Mouse (Mus musculus): ENCODE data around the gene Hdac9. TPM values are rescaled to one million over a fixed set of nuclear protein-coding genes. Genes with fewer than 3 reads are reported as not detected.

The Hdac9 gene
- polyA plus RNA-seq, 1 experiment from 2014 or later = 4.6 TPM

DNA sequence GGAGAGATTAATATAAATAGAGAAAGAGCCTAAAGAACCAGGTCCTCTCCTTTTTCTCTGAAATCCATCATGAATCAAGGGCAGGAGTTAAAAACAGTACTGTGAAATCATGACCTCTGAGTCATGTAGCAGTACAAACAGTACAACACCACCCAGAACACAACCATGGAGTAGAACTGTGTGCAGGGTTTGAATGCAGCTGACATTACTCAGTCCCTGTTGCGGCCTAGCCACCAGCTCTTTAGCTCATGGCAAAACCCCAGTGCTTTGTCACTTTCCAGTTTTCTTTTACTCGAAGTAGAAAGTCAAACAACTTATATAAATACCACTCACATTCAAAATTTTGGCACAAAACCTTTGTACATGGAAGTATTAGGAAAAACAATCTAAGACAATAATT lies 395.4 kb downstream of the Hdac9 start:
- no peaks in the 10 kb centered on the region for H3K4me1 ChIP-seq (ENCODE audit: control insufficient read depth, insufficient read depth, low read length)
- no peak overlapping the region for H3K9ac ChIP-seq (ENCODE audit: low read length)
- WGBS = 58% methylated on average over 2 of the region's 2 CpGs
- no peak overlapping the region for H3K4me2 ChIP-seq (ENCODE audit: low read depth, low read length)
- no peak overlapping the region for H3K4me3 ChIP-seq (replicated peaks; ENCODE audit: low read length)
- no peaks in the 10 kb centered on the region for H3K36me3 ChIP-seq (ENCODE audit: control insufficient read depth, insufficient read depth, low read length)
- no peaks in the 10 kb centered on the region for H3K9me3 ChIP-seq (replicated peaks; ENCODE audit: control insufficient read depth, low read length)
- no peak for ATAC-seq (ENCODE audit: insufficient read depth, low FRiP score)
- H3K27ac ChIP-seq (ENCODE audit: low read length) = no peak overlapping the region
- no peaks in the 10 kb centered on the region for H3K27me3 ChIP-seq (ENCODE audit: control insufficient read depth, insufficient read depth, low read length)

DNA sequence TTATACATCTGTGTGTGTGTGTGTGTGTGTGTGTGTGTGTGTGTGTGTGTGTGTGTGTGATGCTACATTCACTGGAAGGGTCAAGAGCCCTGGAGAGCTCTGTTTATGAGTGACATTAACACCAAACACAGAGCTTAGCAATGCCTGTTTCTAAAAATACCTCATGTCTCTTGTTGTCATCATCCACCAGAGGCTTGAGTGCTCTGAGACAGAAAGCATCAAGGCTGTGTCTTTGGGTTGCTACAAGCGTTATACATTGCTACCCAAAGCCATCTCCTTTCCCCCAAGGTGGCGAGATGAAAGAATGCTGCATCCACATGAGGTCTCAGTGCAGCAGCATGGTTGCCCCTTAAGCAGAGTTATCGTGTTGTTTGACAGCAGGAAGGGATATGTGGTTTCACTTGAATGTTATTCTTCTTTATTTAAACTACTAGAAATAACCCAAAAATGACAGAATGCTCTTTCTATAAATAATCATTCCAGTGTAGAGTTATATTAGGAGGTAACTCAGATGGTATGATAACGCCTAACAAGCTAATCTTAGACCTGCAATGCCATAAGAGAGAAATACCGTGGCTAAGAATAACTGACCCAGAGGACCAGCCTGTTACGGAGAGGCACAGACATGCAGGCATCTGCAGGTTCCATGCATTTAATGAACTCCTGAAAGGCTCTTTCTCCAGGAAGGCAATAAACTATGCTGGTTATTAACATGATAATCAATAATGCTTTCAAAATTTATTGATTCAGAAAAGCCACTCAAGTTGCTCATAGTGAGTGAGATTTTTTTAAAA lies 399.9 kb downstream of the Hdac9 start:
- Histone ChIP-seq H3K27ac (ENCODE audit: low read length) (no peak overlapping the region), H3K4me2 (ENCODE audit: low read depth, low read length) (no peak overlapping the region), H3K9ac (ENCODE audit: low read length) (no peak overlapping the region), H3K36me3 (ENCODE audit: control insufficient read depth, insufficient read depth, low read length) (no peaks in the 10 kb centered on the region), H3K4me3 (replicated peaks; ENCODE audit: low read length) (no peak overlapping the region), H3K4me1 (ENCODE audit: control insufficient read depth, insufficient read depth, low read length) (no peaks in the 10 kb centered on the region), H3K9me3 (replicated peaks; ENCODE audit: control insufficient read depth, low read length) (no peaks in the 10 kb centered on the region), H3K27me3 (ENCODE audit: control insufficient read depth, insufficient read depth, low read length) (no peaks in the 10 kb centered on the region)
- WGBS = 56% methylated on average over 6 of the region's 6 CpGs
- no peak for ATAC-seq (ENCODE audit: insufficient read depth, low FRiP score)

DNA sequence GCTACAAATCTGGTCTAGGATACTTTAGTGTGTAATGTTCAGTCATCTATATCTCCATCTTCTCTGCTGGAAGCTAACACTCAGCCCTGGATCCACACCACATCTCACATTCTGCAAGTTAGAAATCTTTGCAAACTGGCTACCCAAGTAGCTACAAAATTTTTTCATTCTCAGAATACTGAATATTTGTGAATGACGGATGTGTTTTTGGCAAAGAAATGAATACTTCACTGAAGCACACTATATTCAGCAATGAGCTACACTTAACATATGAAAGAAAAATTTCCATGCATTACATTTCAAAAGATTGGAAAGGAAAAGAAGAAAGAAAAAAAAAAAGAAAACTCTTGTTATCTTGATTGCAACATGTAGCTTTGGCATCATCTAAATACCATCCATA lies 410.6 kb downstream of the Hdac9 start:
- Histone ChIP-seq H3K9ac (ENCODE audit: low read length) (no peak overlapping the region), H3K4me1 (ENCODE audit: control insufficient read depth, insufficient read depth, low read length) (no peaks in the 10 kb centered on the region), H3K4me3 (replicated peaks; ENCODE audit: low read length) (no peak overlapping the region), H3K4me2 (ENCODE audit: low read depth, low read length) (no peak overlapping the region), H3K36me3 (ENCODE audit: control insufficient read depth, insufficient read depth, low read length) (no peaks in the 10 kb centered on the region), H3K27me3 (ENCODE audit: control insufficient read depth, insufficient read depth, low read length) (no peaks in the 10 kb centered on the region), H3K27ac (ENCODE audit: low read length) (no peak overlapping the region), H3K9me3 (replicated peaks; ENCODE audit: control insufficient read depth, low read length) (no peaks in the 10 kb centered on the region)
- WGBS = 84% methylated on average over 1 of the region's 1 CpGs
- ATAC-seq (ENCODE audit: insufficient read depth, low FRiP score) = no peak

DNA sequence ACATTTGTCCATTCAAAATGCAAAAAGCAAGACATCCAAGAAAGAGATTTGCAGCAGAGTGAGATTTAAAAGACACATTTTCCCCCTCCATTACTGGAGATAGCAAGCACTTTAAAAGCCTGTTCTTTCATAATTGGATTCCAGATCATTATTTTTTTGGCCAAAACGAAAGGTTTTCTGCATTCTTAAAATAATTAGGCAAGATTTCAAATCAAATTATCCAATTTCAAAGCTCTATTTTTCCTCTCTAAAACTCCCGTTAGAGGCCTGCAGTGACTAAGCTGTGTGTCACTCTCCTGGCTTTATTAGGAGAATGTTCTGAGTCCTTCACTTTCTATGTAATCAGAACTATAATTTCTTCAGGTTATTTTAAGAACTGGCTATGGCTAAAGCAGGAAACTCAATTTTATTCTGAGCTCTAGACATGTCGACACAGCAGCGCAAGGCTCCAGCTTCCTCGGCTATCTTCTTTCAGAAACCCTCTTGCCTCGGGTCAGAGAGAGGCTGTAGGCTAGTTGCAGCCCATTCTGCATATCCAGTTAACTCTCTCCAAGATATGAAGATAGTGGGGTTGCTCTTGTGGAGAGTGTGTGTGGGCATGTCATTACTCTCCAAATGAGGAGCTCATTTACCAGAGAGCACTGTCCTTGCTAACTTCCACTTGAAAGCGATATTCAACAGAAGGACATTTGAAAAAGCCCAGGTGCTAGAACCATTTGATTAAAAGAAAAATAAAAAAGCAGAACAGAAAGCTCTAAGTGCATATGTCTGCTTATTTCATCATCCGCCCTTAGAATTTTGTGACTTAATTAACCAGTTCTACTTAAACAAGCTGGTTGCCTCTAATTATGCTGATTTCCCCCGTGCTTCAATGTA lies 417.9 kb downstream of the Hdac9 start:
- Histone ChIP-seq H3K9me3 (replicated peaks; ENCODE audit: control insufficient read depth, low read length) (no peaks in the 10 kb centered on the region), H3K27ac (ENCODE audit: low read length) (no peak overlapping the region), H3K27me3 (ENCODE audit: control insufficient read depth, insufficient read depth, low read length) (no peaks in the 10 kb centered on the region), H3K9ac (ENCODE audit: low read length) (no peak overlapping the region), H3K4me2 (ENCODE audit: low read depth, low read length) (no peak overlapping the region), H3K4me3 (replicated peaks; ENCODE audit: low read length) (no peak overlapping the region), H3K36me3 (ENCODE audit: control insufficient read depth, insufficient read depth, low read length) (no peaks in the 10 kb centered on the region), H3K4me1 (ENCODE audit: control insufficient read depth, insufficient read depth, low read length) (no peaks in the 10 kb centered on the region)
- 61% methylated on average over 9 of the region's 9 CpGs for WGBS
- no peak for ATAC-seq (ENCODE audit: insufficient read depth, low FRiP score)

DNA sequence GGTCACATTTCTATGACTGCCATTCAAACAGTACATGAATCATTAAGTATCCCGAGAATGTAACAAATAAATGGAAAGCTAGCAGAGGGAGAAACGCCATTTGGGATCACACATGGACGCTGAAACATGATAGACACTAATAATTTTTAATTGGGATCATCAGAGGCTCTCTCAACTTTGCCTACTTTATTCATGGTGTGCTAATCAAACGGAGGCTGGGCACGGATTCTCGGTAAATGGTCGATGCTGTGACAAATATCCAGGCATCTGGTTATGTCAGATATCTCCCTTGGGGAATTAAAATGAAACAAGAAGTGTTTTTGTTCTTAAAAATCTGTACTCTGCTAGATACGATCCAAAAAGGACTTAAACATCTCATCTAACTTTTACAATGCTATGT lies 418.6 kb downstream of the Hdac9 start:
- WGBS = 75% methylated on average over 8 of the region's 8 CpGs
- no peaks in the 10 kb centered on the region for H3K27me3 ChIP-seq (ENCODE audit: control insufficient read depth, insufficient read depth, low read length)

DNA sequence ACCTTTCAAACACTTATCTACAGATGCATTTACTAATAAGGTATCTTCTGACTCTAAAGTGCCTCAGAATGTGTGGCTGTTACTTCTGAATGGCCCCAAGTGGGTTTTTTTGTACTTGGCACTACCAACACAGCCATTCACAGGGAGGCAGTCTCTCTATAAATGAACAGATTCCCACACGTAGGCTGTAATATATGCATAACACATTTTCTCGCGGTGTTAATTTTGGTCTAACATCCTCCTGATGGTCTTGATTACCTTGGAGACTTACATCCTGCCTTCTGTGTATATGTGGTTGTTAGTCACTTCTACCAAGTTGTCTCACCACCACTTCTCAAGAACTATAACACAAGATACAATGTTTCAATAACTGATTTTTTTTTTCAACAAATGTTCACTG lies 419.2 kb downstream of the Hdac9 start:
- Histone ChIP-seq H3K27me3 (ENCODE audit: control insufficient read depth, insufficient read depth, low read length) (no peaks in the 10 kb centered on the region), H3K27ac (ENCODE audit: low read length) (no peak overlapping the region), H3K4me1 (ENCODE audit: control insufficient read depth, insufficient read depth, low read length) (no peaks in the 10 kb centered on the region), H3K4me3 (replicated peaks; ENCODE audit: low read length) (no peak overlapping the region), H3K9ac (ENCODE audit: low read length) (no peak overlapping the region), H3K4me2 (ENCODE audit: low read depth, low read length) (no peak overlapping the region), H3K36me3 (ENCODE audit: control insufficient read depth, insufficient read depth, low read length) (no peaks in the 10 kb centered on the region), H3K9me3 (replicated peaks; ENCODE audit: control insufficient read depth, low read length) (no peaks in the 10 kb centered on the region)
- WGBS = 84% methylated on average over 3 of the region's 3 CpGs
- ATAC-seq (ENCODE audit: insufficient read depth, low FRiP score) = no peak

More for the DNA sequence above, 418.6 kb downstream of the Hdac9 start:
- H3K4me1 ChIP-seq (ENCODE audit: control insufficient read depth, insufficient read depth, low read length) = no peaks in the 10 kb centered on the region
- no peak overlapping the region for H3K27ac ChIP-seq (ENCODE audit: low read length)
- no peak overlapping the region for H3K9ac ChIP-seq (ENCODE audit: low read length)
- H3K4me2 ChIP-seq (ENCODE audit: low read depth, low read length) = no peak overlapping the region
- H3K9me3 ChIP-seq (replicated peaks; ENCODE audit: control insufficient read depth, low read length) = no peaks in the 10 kb centered on the region
- H3K36me3 ChIP-seq (ENCODE audit: control insufficient read depth, insufficient read depth, low read length) = no peaks in the 10 kb centered on the region
- no peak for ATAC-seq (ENCODE audit: insufficient read depth, low FRiP score)
- no peak overlapping the region for H3K4me3 ChIP-seq (replicated peaks; ENCODE audit: low read length)

DNA sequence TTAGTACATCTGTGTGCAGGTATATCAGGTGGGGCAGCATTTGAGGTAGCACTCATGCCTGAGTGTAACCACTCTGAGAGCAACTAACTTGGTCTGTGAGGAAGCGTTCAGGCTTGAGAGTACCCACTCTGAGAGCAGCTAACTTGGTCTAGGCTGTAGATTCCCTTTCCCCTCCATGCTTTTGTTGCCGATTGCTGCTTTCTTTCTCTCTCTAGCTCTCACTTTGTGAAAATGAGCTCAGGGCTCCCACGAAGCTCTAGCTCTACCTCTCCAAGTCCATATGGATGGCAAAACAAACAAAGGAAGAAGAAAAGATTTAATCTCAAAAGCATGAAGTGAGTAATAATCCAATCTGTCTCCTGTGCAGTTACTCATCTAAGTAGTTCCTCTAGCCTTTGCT lies 421.0 kb downstream of the Hdac9 start:
- H3K36me3 ChIP-seq (ENCODE audit: control insufficient read depth, insufficient read depth, low read length) = no peaks in the 10 kb centered on the region
- H3K4me1 ChIP-seq (ENCODE audit: control insufficient read depth, insufficient read depth, low read length) = no peaks in the 10 kb centered on the region
- 0 out of 2 replicates have a peak overlapping the region, but pooled peaks have one; percentile 5 for H3K4me3 ChIP-seq (replicated peaks; ENCODE audit: low read length)
- no peak overlapping the region for H3K4me2 ChIP-seq (ENCODE audit: low read depth, low read length)
- H3K9ac ChIP-seq (ENCODE audit: low read length) = no peak overlapping the region
- no peak overlapping the region for H3K27ac ChIP-seq (ENCODE audit: low read length)
- H3K27me3 ChIP-seq (ENCODE audit: control insufficient read depth, insufficient read depth, low read length) = no peaks in the 10 kb centered on the region
- H3K9me3 ChIP-seq (replicated peaks; ENCODE audit: control insufficient read depth, low read length) = no peaks in the 10 kb centered on the region
- WGBS = 55% methylated on average over 3 of the region's 3 CpGs
- no peak for ATAC-seq (ENCODE audit: insufficient read depth, low FRiP score)

DNA sequence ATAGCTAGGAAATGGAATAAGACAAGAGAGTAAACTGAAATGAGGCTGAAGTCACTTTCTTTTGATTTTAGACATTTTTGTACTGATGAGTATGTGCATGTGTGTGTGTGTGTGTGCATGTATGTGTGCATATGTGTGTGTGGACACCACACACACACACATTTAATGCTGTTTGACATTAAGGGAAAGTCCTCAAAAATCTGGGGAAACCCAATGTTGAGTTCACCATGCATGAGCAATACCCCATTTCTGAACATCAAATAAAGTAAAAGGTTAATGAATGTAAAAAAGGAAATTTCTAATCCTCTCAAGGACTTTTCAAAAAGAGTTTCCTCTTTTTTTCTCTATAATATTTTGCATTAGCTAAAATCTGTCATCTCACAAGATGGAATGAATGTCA lies 427.3 kb downstream of the Hdac9 start:
- Histone ChIP-seq H3K9me3 (replicated peaks; ENCODE audit: control insufficient read depth, low read length) (no peaks in the 10 kb centered on the region), H3K27ac (ENCODE audit: low read length) (no peak overlapping the region), H3K9ac (ENCODE audit: low read length) (no peak overlapping the region), H3K4me3 (replicated peaks; ENCODE audit: low read length) (no peak overlapping the region), H3K27me3 (ENCODE audit: control insufficient read depth, insufficient read depth, low read length) (no peaks in the 10 kb centered on the region), H3K4me2 (ENCODE audit: low read depth, low read length) (no peak overlapping the region), H3K36me3 (ENCODE audit: control insufficient read depth, insufficient read depth, low read length) (no peaks in the 10 kb centered on the region), H3K4me1 (ENCODE audit: control insufficient read depth, insufficient read depth, low read length) (no peaks in the 10 kb centered on the region)
- no peak for ATAC-seq (ENCODE audit: insufficient read depth, low FRiP score)

DNA sequence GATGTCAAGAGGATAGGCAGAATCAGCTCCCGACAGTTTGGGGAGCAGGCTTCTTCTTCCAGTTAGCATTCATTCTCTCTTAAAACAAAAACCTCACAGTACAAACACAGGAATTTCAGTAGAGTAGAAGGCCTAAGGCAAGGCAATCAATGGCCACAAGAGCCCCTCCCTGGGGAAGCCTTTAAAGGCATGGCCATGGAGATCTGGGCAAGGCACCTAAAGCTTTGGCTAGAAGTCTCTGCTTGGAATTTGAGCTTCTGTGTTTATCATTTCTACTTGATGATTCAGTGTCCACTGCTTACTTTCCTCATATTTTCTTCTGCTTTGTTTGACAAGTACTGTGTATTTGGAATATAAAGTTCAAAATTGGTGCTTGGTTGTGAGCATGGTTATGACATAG lies 429.2 kb downstream of the Hdac9 start:
- Histone ChIP-seq H3K4me1 (ENCODE audit: control insufficient read depth, insufficient read depth, low read length) (no peaks in the 10 kb centered on the region), H3K4me2 (ENCODE audit: low read depth, low read length) (no peak overlapping the region), H3K36me3 (ENCODE audit: control insufficient read depth, insufficient read depth, low read length) (no peaks in the 10 kb centered on the region), H3K27ac (ENCODE audit: low read length) (no peak overlapping the region), H3K4me3 (replicated peaks; ENCODE audit: low read length) (no peak overlapping the region), H3K27me3 (ENCODE audit: control insufficient read depth, insufficient read depth, low read length) (no peaks in the 10 kb centered on the region), H3K9me3 (replicated peaks; ENCODE audit: control insufficient read depth, low read length) (no peaks in the 10 kb centered on the region), H3K9ac (ENCODE audit: low read length) (no peak overlapping the region)
- ATAC-seq (ENCODE audit: insufficient read depth, low FRiP score) = no peak
- 66% methylated on average over 1 of the region's 1 CpGs for WGBS
